Mouse (Mus musculus): Measurements from ENCODE around the gene Pip5k1b. TPM values are rescaled to one million over a fixed set of nuclear protein-coding genes. Genes with fewer than 3 reads are reported as not detected.

Pip5k1b gene
- polyA plus RNA-seq, 1 experiment from 2014 or later: 2.3 TPM

DNA sequence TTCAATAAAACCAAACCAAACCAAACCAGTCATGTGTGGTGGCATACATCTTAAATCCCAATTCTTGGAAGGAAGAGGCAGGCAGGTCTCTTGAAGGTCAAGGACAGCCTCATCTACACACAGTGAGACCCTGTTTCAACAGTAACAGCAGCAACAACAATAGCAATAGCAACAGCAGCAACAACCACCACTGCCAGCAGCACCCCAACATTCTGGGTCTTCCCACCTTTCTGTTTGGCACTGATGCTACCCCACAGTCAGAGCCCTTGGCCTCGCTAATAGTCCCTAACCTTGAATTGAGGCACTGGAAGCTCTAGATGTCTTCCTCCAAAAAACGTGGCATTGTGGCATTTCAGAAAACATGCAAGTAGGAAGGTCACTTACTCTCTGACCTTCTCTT, 225.3 kb downstream of the Pip5k1b start:
- H3K9me3 ChIP-seq (replicated peaks): no peaks in the 10 kb centered on the region
- H3K36me3 ChIP-seq: no peaks in the 10 kb centered on the region
- H3K4me1 ChIP-seq: 0 out of 2 replicates have a peak, but pooled peaks cover 4% of the 10 kb centered on the region
- ATAC-seq (ENCODE audit: low FRiP score): no peak
- H3K9ac ChIP-seq: no peak overlapping the region
- no peak overlapping the region for H3K4me3 ChIP-seq
- no peak overlapping the region for H3K27ac ChIP-seq
- no peak overlapping the region for H3K4me2 ChIP-seq (replicated peaks)
- 75% methylated on average over 2 of the region's 2 CpGs for WGBS
- no peaks in the 10 kb centered on the region for H3K27me3 ChIP-seq

DNA sequence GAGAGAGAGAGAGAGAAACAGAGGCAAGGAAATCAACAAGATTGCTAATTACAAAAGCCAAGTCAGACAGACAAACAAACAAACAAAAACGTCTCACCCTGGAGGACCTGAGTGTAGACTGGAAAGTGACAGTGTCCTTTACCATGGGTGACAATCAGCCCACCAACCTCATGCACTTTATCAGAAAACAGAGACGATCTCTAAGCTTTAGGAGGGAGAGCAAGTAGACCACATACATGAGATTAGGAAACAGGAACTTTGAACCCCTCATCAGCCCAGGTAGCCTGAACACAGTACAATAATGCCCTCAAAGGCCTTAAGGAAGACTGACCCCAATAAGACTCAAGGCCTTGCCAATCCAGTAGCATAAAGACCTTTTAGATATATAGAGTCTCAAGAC, 227.8 kb downstream of the Pip5k1b start:
- H3K4me3 ChIP-seq: no peak overlapping the region
- ATAC-seq (ENCODE audit: low FRiP score): no peak
- 76% methylated on average over 2 of the region's 2 CpGs for WGBS

DNA sequence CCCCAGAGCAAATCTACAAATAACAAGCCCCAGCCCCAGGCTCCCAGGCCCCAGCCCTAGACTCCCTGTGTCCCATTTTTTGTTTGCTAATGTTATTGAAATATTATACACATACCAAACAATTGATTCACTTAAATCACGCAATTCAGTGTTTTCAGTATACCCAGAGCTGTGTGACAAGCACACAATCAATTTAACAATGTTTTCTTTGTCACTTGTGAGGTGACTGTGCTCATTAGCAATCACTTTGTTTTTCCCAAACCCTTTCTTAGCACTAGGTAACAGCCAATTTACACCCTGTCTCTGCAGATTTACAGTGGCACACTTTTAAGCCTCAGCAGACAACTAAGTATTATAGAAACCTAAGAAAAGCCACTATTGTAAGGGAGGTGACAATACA, 228.7 kb downstream of the Pip5k1b start:
- no peak overlapping the region for H3K9ac ChIP-seq
- H3K4me1 ChIP-seq: peaks cover 21% of the 10 kb centered on the region
- no peaks in the 10 kb centered on the region for H3K36me3 ChIP-seq
- no peak for ATAC-seq (ENCODE audit: low FRiP score)
- no peaks in the 10 kb centered on the region for H3K27me3 ChIP-seq
- H3K4me3 ChIP-seq: no peak overlapping the region
- WGBS: 47% methylated on average over 1 of the region's 1 CpGs
- no peak overlapping the region for H3K27ac ChIP-seq
- no peak overlapping the region for H3K4me2 ChIP-seq (replicated peaks)
- no peaks in the 10 kb centered on the region for H3K9me3 ChIP-seq (replicated peaks)

More for the DNA sequence above, 227.8 kb downstream of the Pip5k1b start:
- peaks cover 21% of the 10 kb centered on the region for H3K4me1 ChIP-seq
- H3K4me2 ChIP-seq (replicated peaks): no peak overlapping the region
- no peaks in the 10 kb centered on the region for H3K36me3 ChIP-seq
- no peak overlapping the region for H3K27ac ChIP-seq
- no peak overlapping the region for H3K9ac ChIP-seq
- H3K27me3 ChIP-seq: no peaks in the 10 kb centered on the region
- H3K9me3 ChIP-seq (replicated peaks): no peaks in the 10 kb centered on the region

DNA sequence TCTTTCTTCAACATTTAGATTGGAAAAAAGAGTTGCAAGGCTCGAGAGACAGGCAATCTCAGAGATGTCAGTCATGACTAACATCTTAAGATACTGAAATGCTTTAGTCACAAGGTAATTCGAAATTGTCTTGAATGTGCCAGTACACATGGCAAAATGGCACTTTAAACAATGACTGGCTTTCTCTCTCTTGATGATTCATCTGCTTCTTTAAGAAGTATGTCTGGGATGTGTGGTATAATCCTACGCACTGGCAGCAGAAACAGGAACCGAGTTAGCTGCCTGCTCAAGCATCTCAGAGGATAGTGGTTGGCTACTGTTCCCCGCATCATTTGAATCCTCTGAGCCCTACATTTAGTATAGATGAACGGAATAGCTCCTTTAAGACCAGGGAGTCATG, 230.0 kb downstream of the Pip5k1b start:
- ATAC-seq (ENCODE audit: low FRiP score): no peak
- WGBS: 86% methylated on average over 6 of the region's 6 CpGs
- H3K4me1 ChIP-seq: peaks cover 21% of the 10 kb centered on the region
- H3K4me2 ChIP-seq (replicated peaks): no peak overlapping the region
- no peaks in the 10 kb centered on the region for H3K9me3 ChIP-seq (replicated peaks)
- no peaks in the 10 kb centered on the region for H3K27me3 ChIP-seq
- no peak overlapping the region for H3K27ac ChIP-seq
- H3K36me3 ChIP-seq: no peaks in the 10 kb centered on the region
- H3K4me3 ChIP-seq: no peak overlapping the region
- no peak overlapping the region for H3K9ac ChIP-seq

DNA sequence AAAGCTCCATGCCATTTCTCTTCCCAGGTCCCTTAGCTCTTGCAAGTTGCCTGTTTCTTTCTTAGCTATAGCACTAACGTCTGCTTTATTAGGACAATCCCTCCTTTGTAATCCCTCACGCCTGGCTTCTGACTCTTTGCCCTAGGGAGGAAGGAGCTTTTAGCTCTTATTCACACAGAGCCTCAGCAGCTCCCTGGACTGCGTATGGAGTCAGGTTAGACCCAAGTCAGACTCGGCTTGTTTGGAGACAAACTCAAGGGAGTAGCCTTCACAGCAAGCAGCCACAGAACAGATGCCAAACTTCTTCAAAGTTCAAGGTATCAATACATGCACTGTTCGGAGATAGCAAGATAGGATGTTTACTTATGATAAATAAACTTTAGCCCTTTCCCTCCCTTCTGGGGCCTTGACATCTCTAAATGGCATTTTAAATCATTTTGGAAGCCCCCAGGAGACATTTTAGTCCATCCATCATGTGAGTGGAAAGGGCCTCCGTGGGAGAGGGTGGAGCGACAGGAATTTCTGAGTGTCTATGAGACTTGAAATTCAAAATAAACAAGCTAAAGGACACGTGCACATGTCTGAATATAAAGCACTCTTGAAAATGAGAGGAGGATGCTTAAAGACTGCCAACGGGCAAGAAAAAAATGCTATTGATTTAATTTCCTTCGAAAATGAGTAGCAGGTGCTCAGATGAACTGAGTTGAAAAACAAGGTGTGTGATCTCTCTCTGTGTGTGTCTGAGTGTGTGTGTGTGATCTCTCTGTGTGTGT, 231.6 kb downstream of the Pip5k1b start:
- H3K27me3 ChIP-seq: no peaks in the 10 kb centered on the region

DNA sequence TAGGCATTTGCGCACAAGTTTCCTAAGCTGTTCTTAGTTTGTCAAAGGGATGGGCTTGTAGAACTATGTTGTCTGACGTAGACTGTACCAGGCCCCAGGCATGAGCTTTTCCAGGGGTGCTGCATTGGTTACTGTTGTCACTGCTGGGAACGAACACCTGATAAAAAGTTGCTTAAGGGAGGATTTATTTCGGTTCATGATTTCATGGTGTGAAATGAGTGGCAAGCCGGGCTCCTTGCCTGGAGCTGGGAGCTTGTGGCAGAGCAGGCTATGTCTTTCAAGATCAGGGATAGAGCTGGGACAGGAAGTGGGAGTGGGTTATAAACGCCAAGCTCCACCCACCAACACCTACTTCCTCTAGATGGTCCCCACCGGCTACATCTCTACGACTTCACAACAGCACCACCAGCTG, 233.8 kb downstream of the Pip5k1b start:
- Histone ChIP-seq H3K36me3 (no peaks in the 10 kb centered on the region), H3K4me3 (no peak overlapping the region), H3K4me2 (replicated peaks) (no peak overlapping the region), H3K4me1 (peaks cover 21% of the 10 kb centered on the region), H3K27ac (no peak overlapping the region), H3K27me3 (no peaks in the 10 kb centered on the region), H3K9me3 (replicated peaks) (no peaks in the 10 kb centered on the region), H3K9ac (no peak overlapping the region)
- no peak for ATAC-seq (ENCODE audit: low FRiP score)
- WGBS: 91% methylated on average over 8 of the region's 8 CpGs

More for the DNA sequence above, 231.6 kb downstream of the Pip5k1b start:
- H3K4me2 ChIP-seq (replicated peaks): no peak overlapping the region; the same call in 1 of the 2 replicates
- H3K9ac ChIP-seq: no peak overlapping the region
- 34% methylated on average over 10 of the region's 10 CpGs for WGBS
- peak overlapping the region; percentile 12; the same call in 1 of the 2 replicates for H3K27ac ChIP-seq
- no peaks in the 10 kb centered on the region for H3K9me3 ChIP-seq (replicated peaks)
- no peaks in the 10 kb centered on the region for H3K36me3 ChIP-seq
- peaks cover 21% of the 10 kb centered on the region for H3K4me1 ChIP-seq
- no peak overlapping the region for H3K4me3 ChIP-seq
- ATAC-seq (ENCODE audit: low FRiP score): no peak

DNA sequence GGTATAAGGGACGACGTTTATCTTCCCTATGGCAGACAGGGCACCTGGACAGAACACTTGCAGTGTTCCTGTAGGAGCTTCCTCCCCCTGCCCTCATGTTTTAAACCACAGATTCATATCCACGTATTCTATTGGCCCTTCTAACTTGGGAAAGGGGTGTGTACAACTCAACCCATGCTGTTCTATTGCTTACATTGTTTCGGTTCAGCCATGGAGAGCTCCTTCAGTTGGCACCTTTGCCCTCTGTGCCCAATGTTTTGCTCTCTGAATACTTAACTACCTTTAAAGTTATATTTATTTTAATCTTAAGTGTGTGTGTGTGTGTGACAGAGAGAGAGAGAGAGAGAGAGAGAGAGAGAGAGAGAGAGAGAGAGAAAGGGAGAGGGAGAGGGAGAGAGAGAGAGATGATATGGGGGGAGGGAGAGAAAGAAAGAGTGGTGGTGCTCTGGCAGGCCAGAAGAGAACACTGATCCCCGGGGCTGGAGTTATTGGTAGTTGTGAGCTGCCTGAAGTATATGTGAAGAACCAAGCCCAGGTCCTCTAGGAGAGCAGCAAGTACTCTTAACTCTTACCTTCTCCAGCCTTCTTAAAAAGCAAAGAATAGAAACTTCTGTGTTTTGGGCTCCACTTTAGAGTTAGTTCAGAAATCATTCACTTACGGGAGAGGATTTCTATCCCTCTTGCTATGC, 234.3 kb downstream of the Pip5k1b start:
- no peak overlapping the region for H3K4me2 ChIP-seq (replicated peaks)
- H3K27me3 ChIP-seq: no peaks in the 10 kb centered on the region
- peaks cover 20% of the 10 kb centered on the region for H3K4me1 ChIP-seq
- no peak overlapping the region for H3K9ac ChIP-seq
- H3K36me3 ChIP-seq: no peaks in the 10 kb centered on the region
- 88% methylated on average over 6 of the region's 6 CpGs for WGBS
- no peak for ATAC-seq (ENCODE audit: low FRiP score)
- no peaks in the 10 kb centered on the region for H3K9me3 ChIP-seq (replicated peaks)
- no peak overlapping the region for H3K4me3 ChIP-seq
- no peak overlapping the region for H3K27ac ChIP-seq

DNA sequence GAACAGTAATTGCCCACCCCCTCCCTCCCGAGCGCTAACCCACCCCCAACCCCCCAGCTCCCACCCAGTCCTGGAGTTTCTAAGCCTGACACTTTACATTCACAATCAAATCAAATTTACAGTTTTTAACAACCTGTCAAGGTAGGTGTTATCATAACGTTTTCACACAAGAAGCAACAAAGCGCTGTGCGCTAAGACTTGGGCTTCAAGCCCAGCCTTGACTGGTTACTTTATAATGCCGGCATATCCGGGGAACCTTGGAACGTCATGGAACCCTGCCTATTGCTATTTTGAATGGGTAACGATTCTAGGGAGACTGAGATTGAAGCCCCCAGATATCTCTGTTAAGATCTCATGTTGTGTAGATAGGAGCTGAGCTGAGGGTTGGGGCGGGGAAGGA, 237.5 kb downstream of the Pip5k1b start:
- no peaks in the 10 kb centered on the region for H3K36me3 ChIP-seq
- H3K27me3 ChIP-seq: no peaks in the 10 kb centered on the region
- no peak overlapping the region for H3K4me2 ChIP-seq (replicated peaks)
- no peak overlapping the region for H3K27ac ChIP-seq
- no peak overlapping the region for H3K9ac ChIP-seq
- WGBS: 84% methylated on average over 10 of the region's 10 CpGs
- peaks cover 11% of the 10 kb centered on the region for H3K4me1 ChIP-seq
- no peak for ATAC-seq (ENCODE audit: low FRiP score)
- H3K4me3 ChIP-seq: no peak overlapping the region
- no peaks in the 10 kb centered on the region for H3K9me3 ChIP-seq (replicated peaks)

DNA sequence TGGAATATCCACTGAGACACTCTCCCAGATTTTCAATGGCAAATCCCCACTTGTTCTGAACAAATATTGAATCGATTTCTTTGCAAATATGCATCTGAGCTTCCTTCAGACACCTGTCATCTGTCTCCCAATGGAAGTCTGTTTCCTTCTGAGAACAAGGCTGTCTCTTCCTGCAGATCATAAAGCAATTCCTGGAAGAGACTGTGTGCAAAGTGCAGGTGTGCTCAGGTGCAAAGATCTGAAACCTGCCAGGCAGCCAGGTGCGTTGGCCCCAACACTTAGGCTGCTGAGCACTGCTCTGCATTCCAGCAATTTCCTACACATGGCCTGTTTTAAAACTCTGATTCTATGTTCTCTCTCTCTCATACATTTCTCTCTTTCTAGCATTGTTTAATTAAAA, 237.9 kb downstream of the Pip5k1b start:
- H3K4me1 ChIP-seq: peaks cover 13% of the 10 kb centered on the region
- H3K36me3 ChIP-seq: no peaks in the 10 kb centered on the region
- ATAC-seq (ENCODE audit: low FRiP score): no peak
- H3K27me3 ChIP-seq: no peaks in the 10 kb centered on the region
- no peak overlapping the region for H3K9ac ChIP-seq
- WGBS: 93% methylated on average over 2 of the region's 2 CpGs
- no peak overlapping the region for H3K4me3 ChIP-seq
- no peaks in the 10 kb centered on the region for H3K9me3 ChIP-seq (replicated peaks)
- no peak overlapping the region for H3K4me2 ChIP-seq (replicated peaks)
- no peak overlapping the region for H3K27ac ChIP-seq

DNA sequence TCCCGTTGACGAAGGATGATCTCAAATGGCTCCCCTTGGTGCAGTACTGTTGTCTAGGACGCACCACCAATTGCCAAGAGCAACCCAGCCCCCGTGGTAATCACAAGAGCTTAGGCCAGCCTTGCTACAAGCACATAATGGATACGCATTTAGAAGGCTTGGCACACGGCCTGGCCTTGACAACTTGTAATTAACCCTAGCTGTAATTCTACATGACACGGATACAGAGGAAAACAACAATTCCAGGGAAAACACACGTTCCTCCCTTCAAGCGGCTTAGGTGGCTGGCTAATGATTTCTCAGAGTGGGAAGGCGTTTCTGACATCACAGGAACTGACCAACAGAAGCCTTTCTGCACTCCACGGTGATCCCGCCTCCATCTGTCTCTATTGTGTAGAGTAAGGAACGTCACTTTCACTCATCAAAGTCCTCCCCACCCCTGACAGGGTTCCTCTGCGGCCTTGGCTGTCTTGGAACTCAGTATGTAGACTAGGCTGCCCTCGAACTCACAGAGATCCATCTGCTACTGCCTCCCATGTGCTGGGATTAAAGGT, 238.6 kb downstream of the Pip5k1b start:
- peak; percentile 54 for ATAC-seq (ENCODE audit: low FRiP score)
- Histone ChIP-seq H3K36me3 (no peaks in the 10 kb centered on the region), H3K9me3 (replicated peaks) (no peaks in the 10 kb centered on the region), H3K27ac (no peak overlapping the region), H3K4me1 (peaks cover 13% of the 10 kb centered on the region), H3K9ac (no peak overlapping the region), H3K4me3 (no peak overlapping the region), H3K27me3 (no peaks in the 10 kb centered on the region), H3K4me2 (replicated peaks) (no peak overlapping the region)
- WGBS: 52% methylated on average over 15 of the region's 15 CpGs

DNA sequence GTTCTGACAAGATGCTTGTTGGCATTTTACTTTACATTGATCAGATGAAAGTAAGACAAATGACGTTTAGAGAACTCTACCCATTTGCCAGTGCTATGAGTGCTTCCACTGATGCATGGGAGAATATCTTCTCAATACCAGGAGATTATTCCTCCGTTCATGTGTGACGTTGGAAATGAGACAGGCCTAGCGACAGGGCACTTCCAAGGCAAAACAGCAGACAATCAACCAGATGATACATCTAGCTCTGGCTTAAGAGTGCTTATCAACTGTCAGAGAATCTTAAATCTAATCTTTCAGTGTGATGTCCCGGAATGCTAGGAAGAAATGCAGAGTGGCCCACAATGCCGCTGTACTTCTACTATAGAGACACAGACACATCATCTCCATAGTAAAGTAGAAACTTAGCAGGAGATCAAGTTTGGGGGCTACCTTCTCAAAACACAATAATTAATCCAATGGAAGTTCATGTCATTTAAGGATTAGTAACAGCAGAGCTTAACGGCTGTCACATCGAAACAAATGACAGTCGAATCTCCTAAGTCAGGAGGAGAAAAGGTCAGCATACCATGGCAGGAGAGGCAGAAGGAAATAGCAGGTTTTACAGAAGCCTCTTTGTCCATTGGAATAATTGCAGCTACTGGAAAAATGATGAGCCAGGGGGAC, 239.5 kb downstream of the Pip5k1b start:
- Histone ChIP-seq H3K9me3 (replicated peaks) (no peaks in the 10 kb centered on the region), H3K27me3 (no peaks in the 10 kb centered on the region), H3K27ac (no peak overlapping the region), H3K4me1 (peaks cover 13% of the 10 kb centered on the region), H3K4me2 (replicated peaks) (no peak overlapping the region), H3K9ac (no peak overlapping the region), H3K36me3 (no peaks in the 10 kb centered on the region), H3K4me3 (no peak overlapping the region)
- no peak for ATAC-seq (ENCODE audit: low FRiP score)
- 77% methylated on average over 9 of the region's 9 CpGs for WGBS

DNA sequence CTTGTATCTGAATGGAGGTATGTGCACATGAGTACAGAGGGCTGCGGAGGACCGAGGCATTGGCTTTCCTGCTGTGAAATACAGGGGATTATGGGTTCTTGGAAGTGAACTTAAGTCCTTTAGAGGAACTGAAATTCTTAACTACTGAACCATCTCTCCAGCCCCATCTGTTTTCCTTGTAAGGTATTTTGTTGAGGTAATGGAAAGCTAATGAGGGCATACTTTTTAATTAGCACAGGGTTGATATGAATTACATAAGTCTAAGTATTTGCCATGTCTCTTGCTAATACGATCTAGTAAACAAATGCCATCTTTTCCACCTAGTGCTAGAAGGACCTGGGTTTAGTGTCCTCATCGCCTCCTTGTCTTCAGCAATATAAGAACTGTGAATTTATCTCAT, 240.4 kb downstream of the Pip5k1b start:
- WGBS: 94% methylated on average over 4 of the region's 4 CpGs
- Histone ChIP-seq H3K27ac (no peak overlapping the region), H3K36me3 (no peaks in the 10 kb centered on the region), H3K4me3 (no peak overlapping the region), H3K4me2 (replicated peaks) (no peak overlapping the region), H3K27me3 (no peaks in the 10 kb centered on the region), H3K9ac (no peak overlapping the region), H3K4me1 (peaks cover 13% of the 10 kb centered on the region), H3K9me3 (replicated peaks) (no peaks in the 10 kb centered on the region)
- ATAC-seq (ENCODE audit: low FRiP score): no peak
